Mouse (Mus musculus) thymus, adult 2 months (tissue): ENCODE measurements around the gene Phactr1.

Experiments
- CTCF ChIP-seq: fragments of 200-500 bp; IDR thresholded peaks from 2 replicates; pipeline ENCODE4 v1.5.1; 2012; ENCODE audit warnings: mild to moderate bottlenecking, control low read depth, low read length, moderate library complexity, borderline replicate concordance; ENCODE audit not compliant: control insufficient read depth, poor library complexity, insufficient read depth; ENCODE audit errors: extremely low read depth
- POLR2A ChIP-seq: fragments of 200-500 bp; IDR thresholded peaks from 2 replicates; pipeline ENCODE4 v1.6.1; 2012; ENCODE audit warnings: mild to moderate bottlenecking, low read length, control low read depth, moderate library complexity; ENCODE audit not compliant: control insufficient read depth, poor library complexity, insufficient read depth; ENCODE audit errors: extremely low read depth

DNA sequence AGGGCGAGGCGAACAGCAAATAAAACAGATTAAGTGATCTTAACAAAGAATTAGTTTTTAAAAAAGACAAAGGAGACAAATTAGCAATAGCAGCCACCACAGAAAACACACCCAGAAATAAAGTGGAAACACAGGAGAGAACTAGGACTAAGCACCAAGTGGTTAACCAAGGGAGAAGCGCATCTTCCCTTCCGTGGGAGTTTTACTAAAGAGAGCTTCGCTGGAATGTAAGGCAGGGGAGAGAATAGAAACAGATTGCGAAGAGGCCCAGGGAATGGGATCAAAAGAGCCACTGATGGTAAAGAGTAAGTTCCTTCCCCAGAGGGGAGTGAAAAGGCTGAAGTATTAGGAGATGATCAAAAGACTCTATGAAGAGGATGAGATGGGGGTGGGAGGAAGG, 30.2 kb upstream of the Phactr1 start:
- TF ChIP-seq CTCF (no peak), POLR2A (no peak)
